Mouse (Mus musculus): Measurements from ENCODE around the gene Fam219b. TPM values are rescaled to one million over a fixed set of nuclear protein-coding genes. Genes with fewer than 3 reads are reported as not detected.

Fam219b gene
- polyA plus RNA-seq, 1 experiment from 2014 or later = 19.0 TPM

- Histone ChIP-seq H3K4me3 (ENCODE audit: low read length) (no peak overlapping the region), H3K27me3 (ENCODE audit: control insufficient read depth, insufficient read depth, low read depth, low read length) (no peaks in the 10 kb centered on the region), H3K4me2 (ENCODE audit: low read depth, low read length) (no peak overlapping the region), H3K36me3 (ENCODE audit: control insufficient read depth, insufficient read depth, low read length) (no peaks in the 10 kb centered on the region), H3K27ac (ENCODE audit: low read length) (no peak overlapping the region), H3K9me3 (ENCODE audit: control insufficient read depth, low read length) (no peaks in the 10 kb centered on the region), H3K9ac (ENCODE audit: low read length) (no peak overlapping the region), H3K4me1 (replicated peaks; ENCODE audit: control insufficient read depth, insufficient read depth, low read length) (peaks cover 3% of the 10 kb centered on the region; the same call in 1 of the 2 replicates)
- ATAC-seq (ENCODE audit: low read depth) = no peak
- 52% methylated on average over 3 of the region's 3 CpGs for WGBS
These were observed 17.4 kb downstream of the Fam219b start for GRCm38 (mm10) chr9:57554753-57555152.

- Histone ChIP-seq H3K4me2 (ENCODE audit: low read depth, low read length) (no peak overlapping the region), H3K36me3 (ENCODE audit: control insufficient read depth, insufficient read depth, low read length) (no peaks in the 10 kb centered on the region), H3K4me3 (ENCODE audit: low read length) (no peak overlapping the region), H3K27ac (ENCODE audit: low read length) (no peak overlapping the region), H3K4me1 (replicated peaks; ENCODE audit: control insufficient read depth, insufficient read depth, low read length) (peaks cover 10% of the 10 kb centered on the region), H3K27me3 (ENCODE audit: control insufficient read depth, insufficient read depth, low read depth, low read length) (no peaks in the 10 kb centered on the region), H3K9me3 (ENCODE audit: control insufficient read depth, low read length) (no peaks in the 10 kb centered on the region), H3K9ac (ENCODE audit: low read length) (no peak overlapping the region)
- no peak for ATAC-seq (ENCODE audit: low read depth)
- 67% methylated on average over 3 of the region's 3 CpGs for WGBS
These were observed 19.9 kb downstream of the Fam219b start for GRCm38 (mm10) chr9:57557215-57557614.

GRCm38 (mm10) chr9:57558625-57559024, 21.3 kb downstream of the Fam219b start:
- H3K36me3 ChIP-seq (ENCODE audit: control insufficient read depth, insufficient read depth, low read length) = no peaks in the 10 kb centered on the region
- H3K4me2 ChIP-seq (ENCODE audit: low read depth, low read length) = no peak overlapping the region
- H3K9ac ChIP-seq (ENCODE audit: low read length) = no peak overlapping the region
- no peaks in the 10 kb centered on the region for H3K9me3 ChIP-seq (ENCODE audit: control insufficient read depth, low read length)
- H3K27me3 ChIP-seq (ENCODE audit: control insufficient read depth, insufficient read depth, low read depth, low read length) = no peaks in the 10 kb centered on the region
- H3K4me3 ChIP-seq (ENCODE audit: low read length) = no peak overlapping the region
- H3K27ac ChIP-seq (ENCODE audit: low read length) = no peak overlapping the region
- ATAC-seq (ENCODE audit: low read depth) = no peak
- H3K4me1 ChIP-seq (replicated peaks; ENCODE audit: control insufficient read depth, insufficient read depth, low read length) = peaks cover 18% of the 10 kb centered on the region
- WGBS = 83% methylated on average over 4 of the region's 4 CpGs

- H3K9me3 ChIP-seq (ENCODE audit: control insufficient read depth, low read length) = no peaks in the 10 kb centered on the region
- 73% methylated on average over 2 of the region's 2 CpGs for WGBS
- no peak overlapping the region for H3K4me3 ChIP-seq (ENCODE audit: low read length)
- H3K9ac ChIP-seq (ENCODE audit: low read length) = no peak overlapping the region
- H3K27ac ChIP-seq (ENCODE audit: low read length) = no peak overlapping the region
- H3K4me2 ChIP-seq (ENCODE audit: low read depth, low read length) = no peak overlapping the region
- no peak for ATAC-seq (ENCODE audit: low read depth)
- H3K27me3 ChIP-seq (ENCODE audit: control insufficient read depth, insufficient read depth, low read depth, low read length) = no peaks in the 10 kb centered on the region
- no peaks in the 10 kb centered on the region for H3K36me3 ChIP-seq (ENCODE audit: control insufficient read depth, insufficient read depth, low read length)
- H3K4me1 ChIP-seq (replicated peaks; ENCODE audit: control insufficient read depth, insufficient read depth, low read length) = peaks cover 18% of the 10 kb centered on the region
These were observed 22.2 kb downstream of the Fam219b start for GRCm38 (mm10) chr9:57559568-57559967.

DNA sequence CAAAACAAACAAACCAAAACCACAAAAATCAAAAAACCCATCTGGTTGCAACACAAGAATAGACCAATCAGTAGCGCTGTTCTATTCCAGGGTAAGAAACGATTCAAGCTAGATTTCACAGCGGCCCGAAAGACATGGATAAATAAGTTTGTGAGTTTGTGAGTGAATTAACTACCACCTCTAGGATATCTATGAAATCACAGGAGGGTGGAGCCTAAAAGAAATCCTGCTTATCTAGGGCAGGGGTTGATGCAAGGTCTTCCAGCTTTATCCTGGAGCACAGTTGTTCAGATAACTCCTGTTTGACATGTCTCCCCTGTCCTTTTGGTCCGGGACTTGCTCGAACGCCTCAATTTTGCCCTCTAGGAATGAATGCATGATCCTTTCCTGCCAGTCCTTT, 22.9 kb downstream of the Fam219b start:
- Histone ChIP-seq H3K27me3 (ENCODE audit: control insufficient read depth, insufficient read depth, low read depth, low read length) (no peaks in the 10 kb centered on the region), H3K4me3 (ENCODE audit: low read length) (peak overlapping the region; percentile 74), H3K36me3 (ENCODE audit: control insufficient read depth, insufficient read depth, low read length) (no peaks in the 10 kb centered on the region), H3K27ac (ENCODE audit: low read length) (no peak overlapping the region), H3K4me1 (replicated peaks; ENCODE audit: control insufficient read depth, insufficient read depth, low read length) (peaks cover 18% of the 10 kb centered on the region), H3K9me3 (ENCODE audit: control insufficient read depth, low read length) (no peaks in the 10 kb centered on the region), H3K4me2 (ENCODE audit: low read depth, low read length) (peak overlapping the region; percentile 63), H3K9ac (ENCODE audit: low read length) (peak overlapping the region; percentile 79)
- 26% methylated on average over 7 of the region's 7 CpGs for WGBS
- no peak for ATAC-seq (ENCODE audit: low read depth)

- Histone ChIP-seq H3K27ac (ENCODE audit: low read length) (peak within 1 kb of the TSS; percentile 67), H3K4me3 (ENCODE audit: low read length) (peak within 1 kb of the TSS; percentile 74), H3K27me3 (ENCODE audit: control insufficient read depth, insufficient read depth, low read depth, low read length) (no peaks in the 10 kb centered on the region), H3K9me3 (ENCODE audit: control insufficient read depth, low read length) (no peaks in the 10 kb centered on the region), H3K4me1 (replicated peaks; ENCODE audit: control insufficient read depth, insufficient read depth, low read length) (peaks cover 19% of the 10 kb centered on the region), H3K4me2 (ENCODE audit: low read depth, low read length) (peak within 1 kb of the TSS; percentile 63), H3K9ac (ENCODE audit: low read length) (peak within 1 kb of the TSS; percentile 79), H3K36me3 (ENCODE audit: control insufficient read depth, insufficient read depth, low read length) (no peaks in the 10 kb centered on the region)
- 1% methylated on average over 37 of the region's 37 CpGs for whole genome bisulfite sequencing
- ATAC-seq (ENCODE audit: low read depth) = peak; percentile 99
These were observed 23.8 kb downstream of the Fam219b start, which contains the start of gene Scamp2 for GRCm38 (mm10) chr9:57560861-57561710. Gene Scamp2 (plus strand): TSS chr9:57560943.

- H3K27ac ChIP-seq (ENCODE audit: low read length) = no peak overlapping the region
- H3K4me2 ChIP-seq (ENCODE audit: low read depth, low read length) = peak overlapping the region; percentile 63
- 67% methylated on average over 13 of the region's 13 CpGs for WGBS
- H3K4me3 ChIP-seq (ENCODE audit: low read length) = peak overlapping the region; percentile 74
- peak overlapping the region; percentile 79; the same call in 1 of the 2 replicates for H3K9ac ChIP-seq (ENCODE audit: low read length)
- H3K4me1 ChIP-seq (replicated peaks; ENCODE audit: control insufficient read depth, insufficient read depth, low read length) = peaks cover 19% of the 10 kb centered on the region
- no peaks in the 10 kb centered on the region for H3K27me3 ChIP-seq (ENCODE audit: control insufficient read depth, insufficient read depth, low read depth, low read length)
- ATAC-seq (ENCODE audit: low read depth) = no peak
- H3K9me3 ChIP-seq (ENCODE audit: control insufficient read depth, low read length) = no peaks in the 10 kb centered on the region
- H3K36me3 ChIP-seq (ENCODE audit: control insufficient read depth, insufficient read depth, low read length) = no peaks in the 10 kb centered on the region
These were observed 24.4 kb downstream of the Fam219b start for GRCm38 (mm10) chr9:57561711-57562099.

GRCm38 (mm10) chr9:57562896-57563372, 25.6 kb downstream of the Fam219b start:
- H3K4me2 ChIP-seq (ENCODE audit: low read depth, low read length) = no peak overlapping the region
- ATAC-seq (ENCODE audit: low read depth) = peak; percentile 10; the same call in 1 of the 2 replicates
- no peak overlapping the region; the same call in 1 of the 2 replicates for H3K27ac ChIP-seq (ENCODE audit: low read length)
- H3K36me3 ChIP-seq (ENCODE audit: control insufficient read depth, insufficient read depth, low read length) = no peaks in the 10 kb centered on the region
- H3K4me3 ChIP-seq (ENCODE audit: low read length) = no peak overlapping the region
- peaks cover 19% of the 10 kb centered on the region for H3K4me1 ChIP-seq (replicated peaks; ENCODE audit: control insufficient read depth, insufficient read depth, low read length)
- no peaks in the 10 kb centered on the region for H3K9me3 ChIP-seq (ENCODE audit: control insufficient read depth, low read length)
- H3K27me3 ChIP-seq (ENCODE audit: control insufficient read depth, insufficient read depth, low read depth, low read length) = no peaks in the 10 kb centered on the region
- 0 out of 2 replicates have a peak overlapping the region, but pooled peaks have one; percentile 21 for H3K9ac ChIP-seq (ENCODE audit: low read length)
- 38% methylated on average over 4 of the region's 4 CpGs for WGBS

DNA sequence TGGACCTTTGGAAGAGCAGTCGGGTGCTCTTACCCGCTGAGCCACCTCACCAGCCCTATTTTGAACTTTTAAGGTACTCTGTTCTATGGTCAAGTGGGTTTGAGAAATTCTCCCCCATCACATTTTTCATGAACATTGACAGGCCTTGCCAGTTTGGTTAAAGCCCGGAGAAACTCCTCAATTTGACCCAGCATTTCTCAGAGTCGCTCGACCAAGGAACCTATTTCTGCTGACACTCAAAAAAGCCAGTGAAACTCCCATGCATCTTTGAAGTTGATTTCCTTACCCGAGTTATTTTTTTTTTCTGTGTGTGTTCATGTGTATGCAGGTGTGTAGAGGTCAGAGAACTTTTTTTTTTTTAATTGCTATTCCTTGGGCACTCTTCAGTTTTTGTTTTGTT, 27.3 kb downstream of the Fam219b start:
- Histone ChIP-seq H3K27ac (ENCODE audit: low read length) (no peak overlapping the region), H3K9me3 (ENCODE audit: control insufficient read depth, low read length) (no peaks in the 10 kb centered on the region), H3K4me3 (ENCODE audit: low read length) (no peak overlapping the region), H3K4me2 (ENCODE audit: low read depth, low read length) (no peak overlapping the region), H3K27me3 (ENCODE audit: control insufficient read depth, insufficient read depth, low read depth, low read length) (no peaks in the 10 kb centered on the region), H3K4me1 (replicated peaks; ENCODE audit: control insufficient read depth, insufficient read depth, low read length) (peaks cover 19% of the 10 kb centered on the region), H3K9ac (ENCODE audit: low read length) (no peak overlapping the region), H3K36me3 (ENCODE audit: control insufficient read depth, insufficient read depth, low read length) (no peaks in the 10 kb centered on the region)
- 79% methylated on average over 6 of the region's 6 CpGs for WGBS
- no peak for ATAC-seq (ENCODE audit: low read depth)

Data from lung, embryonic 16.5 days (tissue).